Mouse (Mus musculus) lung, adult 2 months (tissue): ENCODE measurements at regions not wholly inside any gene's neighbourhood (a gene's known extent, or its start where the extent isn't known, plus 50 kb on each side); places are given as distances from the start of the nearest gene placed in this dataset.
A peak's percentile ranks its signal among the peaks of the same experiment; 100 is the strongest.

Experiments
- DNase-seq: peaks from one replicate; pipeline ENCODE4 v3.0.0; 2022
- H3K4me1 ChIP-seq: fragments of 200-500 bp; 2 replicates; pipeline ENCODE4 v1.6.1; 2011; ENCODE audit warnings: low read length; ENCODE audit not compliant: control insufficient read depth, insufficient read depth
- H3K4me3 ChIP-seq: fragments of 200-500 bp; replicated peaks from 2 replicates; pipeline ENCODE3; 2011; ENCODE audit warnings: low read depth, mild to moderate bottlenecking, control low read depth, low read length; ENCODE audit errors: extremely low read depth
- CTCF ChIP-seq: fragments of 200-500 bp; IDR thresholded peaks from 2 replicates; pipeline ENCODE4 v1.5.1; 2011; ENCODE audit warnings: mild to moderate bottlenecking, low read length, control low read depth; ENCODE audit not compliant: insufficient read depth
- POLR2A ChIP-seq: fragments of 200-500 bp; IDR thresholded peaks from 2 replicates; pipeline ENCODE4 v1.6.1; 2011; ENCODE audit warnings: low read depth, mild to moderate bottlenecking, control low read depth, low read length, borderline replicate concordance; ENCODE audit errors: extremely low read depth
- WGBS: fragments of 180-500 bp; shearing (Covaris S2); methylation state at CpG from one replicate; pipeline ENCODE4 v1.1.7; 2018; 5-methylcytosine and 5-hydroxymethylcytosine counted together

DNA sequence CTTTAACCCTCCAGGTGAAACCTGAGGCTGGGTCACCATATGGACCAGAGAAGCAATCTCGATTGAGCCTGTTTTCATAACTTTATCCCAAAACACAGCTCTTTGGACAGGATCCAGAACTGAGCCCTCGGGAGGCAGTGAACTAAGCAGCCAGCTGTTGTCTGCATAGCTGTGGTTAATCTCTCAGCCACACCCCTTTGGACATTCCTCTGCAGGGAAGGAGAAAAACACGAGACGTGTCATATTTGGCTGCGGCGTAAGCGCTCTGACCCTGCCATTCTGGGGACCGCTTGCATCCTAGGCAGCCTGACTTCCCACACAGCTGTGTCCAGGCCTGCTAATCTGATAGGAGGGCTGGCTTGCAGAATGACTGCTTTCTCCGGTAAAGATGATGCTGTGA is 55.6 kb upstream of the Ubl3 start:
- TF ChIP-seq CTCF (no peak), POLR2A (no peak)
- Histone ChIP-seq H3K4me3 (no peak overlapping the region), H3K4me1 (no peaks in the 10 kb centered on the region)
- DNase-seq: peak; percentile 29
- WGBS: 40% methylated on average over 9 of the region's 9 CpGs

DNA sequence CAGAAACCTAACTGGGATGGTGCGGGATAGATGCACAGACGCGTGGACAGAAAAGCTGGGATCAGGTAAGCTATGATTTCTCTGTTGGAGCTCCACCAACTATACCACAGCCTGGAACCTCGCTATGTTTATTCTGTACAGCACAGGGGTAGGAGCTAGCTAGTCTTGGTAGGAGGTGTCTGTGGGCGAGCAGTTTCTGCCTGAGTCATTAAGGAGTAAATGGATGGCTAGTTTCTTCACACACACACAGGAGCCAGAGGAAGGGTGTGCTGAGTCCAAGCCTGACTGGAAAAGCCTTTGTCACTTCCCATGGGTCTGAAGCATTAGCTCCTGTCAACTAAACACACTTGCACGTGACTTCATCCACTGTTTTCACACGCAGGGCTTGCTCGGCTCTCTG is 53.1 kb upstream of the Ubl3 start:
- no peaks in the 10 kb centered on the region for H3K4me1 ChIP-seq
- DNase-seq: no peak
- H3K4me3 ChIP-seq: no peak overlapping the region
- WGBS: 89% methylated on average over 8 of the region's 8 CpGs
- TF ChIP-seq CTCF (no peak), POLR2A (no peak)
